In the genomic region with DNA sequence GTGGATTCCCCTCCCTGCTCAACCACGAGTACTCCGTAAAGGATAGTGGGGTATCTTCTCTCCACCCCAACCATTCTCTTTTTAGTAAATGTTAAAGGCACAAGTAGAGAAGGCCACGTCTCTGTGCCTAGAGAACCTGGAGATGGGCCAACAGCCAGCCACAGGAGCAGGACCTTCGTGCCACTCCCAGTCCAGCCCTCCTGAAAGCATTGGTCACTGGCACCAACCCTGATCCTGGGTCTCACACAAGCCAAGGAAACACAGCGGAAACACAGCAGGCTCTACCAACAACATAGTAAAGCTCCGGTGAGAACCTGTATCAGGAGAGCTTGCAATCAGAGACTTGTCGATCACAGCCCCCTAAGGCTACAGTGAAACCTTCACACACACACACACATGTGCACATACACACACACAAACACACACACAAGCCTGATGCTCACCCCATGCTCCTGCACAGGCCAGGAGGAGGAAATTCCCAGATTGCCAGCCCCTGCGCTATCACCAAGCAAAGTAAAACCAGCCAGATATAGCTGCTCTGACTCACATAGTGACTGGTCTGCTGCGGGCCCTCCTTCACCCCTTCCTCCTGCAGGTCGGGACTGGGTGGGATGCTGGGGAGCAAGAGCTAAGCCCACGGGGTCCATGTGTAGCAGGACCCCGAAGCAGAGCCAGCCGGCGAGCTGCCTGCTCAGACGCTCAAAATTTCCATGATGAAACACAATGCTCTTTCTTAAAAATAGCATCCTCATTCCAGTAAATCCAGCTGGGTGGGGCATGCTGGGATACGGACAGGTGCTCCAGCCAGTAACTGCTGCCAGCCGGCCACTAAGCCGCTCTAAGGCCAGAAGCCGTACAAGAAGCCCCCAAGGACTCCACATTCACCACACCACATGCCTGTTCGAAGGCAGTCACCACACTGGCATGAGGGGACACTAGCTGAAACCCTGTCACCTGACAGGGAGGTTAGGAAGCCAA, we compare ENCODE assay signal across 13 mouse cellular contexts. TPM values are rescaled to one million over a fixed set of nuclear protein-coding genes. Genes with fewer than 3 reads are reported as not detected.
DNase-seq lines count a peak whose midpoint lies in the region; ATAC-seq and TF ChIP-seq lines count a peak whose summit lies in the region.
"Had no signal": no experiment of that assay in that cellular context is flagged by ENCODE, and none has a peak within 500 bp of the region (broad histone marks: within the 10 kb centered on the region; RNA-seq: fewer than 3 reads in every experiment).

No protein-coding gene starts in this region.

- H3K9ac ChIP-seq in midbrain, embryonic 11.5 days (ENCODE audit: low read length), result no peak overlapping the region; the same call in 1 of the 2 replicates
- H3K9ac ChIP-seq in midbrain, embryonic 16.5 days (ENCODE audit: low read depth, low read length), result 0 out of 2 replicates have a peak overlapping the region, but pooled peaks have one; percentile 20
- H3K9ac ChIP-seq: neural tube, embryonic 12.5 days had no signal

- H3K27ac ChIP-seq in midbrain, embryonic 10.5 days (replicated peaks), result 0 out of 2 replicates have a peak overlapping the region, but pooled peaks have one; percentile 10
- H3K27ac ChIP-seq in midbrain, embryonic 11.5 days (ENCODE audit: low read depth, low read length), result no peak overlapping the region
- peak overlapping the region; percentile 79 for H3K27ac ChIP-seq in cortical plate, adult 2 months (ENCODE audit: insufficient read depth, low read length)
- 0 out of 2 replicates have a peak overlapping the region, but pooled peaks have one; percentile 11 for H3K27ac ChIP-seq in midbrain, embryonic 16.5 days (ENCODE audit: low read length)
- H3K27ac ChIP-seq: neural tube, embryonic 12.5 days had no signal

- H3K4me3 ChIP-seq in midbrain, embryonic 10.5 days, result no peak overlapping the region
- no peak overlapping the region for H3K4me3 ChIP-seq in midbrain, embryonic 11.5 days (ENCODE audit: low read depth, low read length)
- H3K4me3 ChIP-seq in cortical plate, adult 2 months (ENCODE audit: insufficient read depth, low read length), result peak overlapping the region; percentile 33
- no peak overlapping the region for H3K4me3 ChIP-seq in midbrain, embryonic 16.5 days (ENCODE audit: low read depth, low read length)
- H3K4me3 ChIP-seq: erythroblast, embryonic 14.5 days; neural tube, embryonic 12.5 days had no signal

- H3K4me1 ChIP-seq in midbrain, embryonic 10.5 days, result peaks cover 23% of the 10 kb centered on the region
- no peaks in the 10 kb centered on the region for H3K4me1 ChIP-seq in midbrain, embryonic 11.5 days (ENCODE audit: control insufficient read depth, insufficient read depth, low read length)
- H3K4me1 ChIP-seq in cortical plate, adult 2 months (ENCODE audit: control insufficient read depth, insufficient read depth, low read length), result peaks cover 7% of the 10 kb centered on the region
- H3K4me1 ChIP-seq in midbrain, embryonic 16.5 days (ENCODE audit: control insufficient read depth, insufficient read depth, low read length), result peaks cover 10% of the 10 kb centered on the region

- no peaks in the 10 kb centered on the region for H3K27me3 ChIP-seq in midbrain, embryonic 10.5 days (ENCODE audit: low read depth, poor library complexity, severe bottlenecking)
- no peaks in the 10 kb centered on the region for H3K27me3 ChIP-seq in midbrain, embryonic 11.5 days (ENCODE audit: control insufficient read depth, insufficient read depth, low read length)
- no peaks in the 10 kb centered on the region for H3K27me3 ChIP-seq in midbrain, embryonic 16.5 days (ENCODE audit: control insufficient read depth, insufficient read depth, low read depth, low read length)
- H3K27me3 ChIP-seq: neural tube, embryonic 12.5 days had no signal

- DNase-seq in frontal cortex, postnatal 10 days (ENCODE audit: low spot score in 2 of 2), result no peak
- DNase-seq in midbrain, embryonic 10.5 days (ENCODE audit: low spot score), result no peak
- no peak for DNase-seq in midbrain, embryonic 11.5 days (ENCODE audit: low spot score, missing footprints)
- DNase-seq in layer of hippocampus, adult 9-10 months (ENCODE audit: low spot score), result no peak

- no peak for TF ChIP-seq CTCF in cortical plate, adult 2 months (IDR thresholded peaks at IDR 0.05; ENCODE audit: extremely low read depth, insufficient read depth, low read length)

- 89% methylated on average over 20 of the region's 20 CpGs for WGBS in midbrain, embryonic 10.5 days
- WGBS in midbrain, embryonic 11.5 days, result 83% methylated on average over 20 of the region's 20 CpGs
- 75% methylated on average over 20 of the region's 20 CpGs for WGBS in midbrain, embryonic 16.5 days

- ATAC-seq in frontal cortex, adult (ENCODE audit: low TSS enrichment), result peak; percentile 71
- ATAC-seq in midbrain, embryonic 11.5 days (ENCODE audit: low FRiP score), result no peak
- peak; percentile 7; the same call in 1 of the 2 replicates for ATAC-seq in midbrain, embryonic 16.5 days
- ATAC-seq in megakaryocyte-erythroid progenitor cell, adult 5-6 weeks (replicated peaks; ENCODE audit: low FRiP score, low TSS enrichment, poor library complexity, severe bottlenecking), result no peak
- ATAC-seq: inflammation-experienced regulatory T-cells, adult 6 months had no signal

- H3K4me2 ChIP-seq in midbrain, embryonic 11.5 days, result no peak overlapping the region
- no peak overlapping the region for H3K4me2 ChIP-seq in midbrain, embryonic 16.5 days (ENCODE audit: low read length)
- H3K4me2 ChIP-seq: neural tube, embryonic 12.5 days had no signal

- TF ChIP-seq POLR2A in cortical plate, adult 2 months (IDR thresholded peaks at IDR 0.05; ENCODE audit: extremely low read depth, insufficient read depth, low read length), result no peak

- peaks cover 15% of the 10 kb centered on the region for H3K36me3 ChIP-seq in midbrain, embryonic 10.5 days
- no peaks in the 10 kb centered on the region for H3K36me3 ChIP-seq in midbrain, embryonic 11.5 days (ENCODE audit: control insufficient read depth, insufficient read depth, low read length)
- H3K36me3 ChIP-seq in midbrain, embryonic 16.5 days (ENCODE audit: control insufficient read depth, insufficient read depth, low read length), result peaks cover 6% of the 10 kb centered on the region

- no peaks in the 10 kb centered on the region for H3K9me3 ChIP-seq in midbrain, embryonic 10.5 days (replicated peaks)
- no peaks in the 10 kb centered on the region for H3K9me3 ChIP-seq in midbrain, embryonic 11.5 days (ENCODE audit: control insufficient read depth, low read length)
- no peaks in the 10 kb centered on the region for H3K9me3 ChIP-seq in midbrain, embryonic 16.5 days (replicated peaks; ENCODE audit: control insufficient read depth, low read length, poor library complexity, severe bottlenecking)
- H3K9me3 ChIP-seq: neural tube, embryonic 12.5 days had no signal

RNA-seq across cellular contexts. Expression of a gene that starts 29.7 kb away (rescaled TPM):
- polyA plus RNA-seq in midbrain, embryonic 10.5 days (2016; fragmentation: Nextera tagmentation; extraction: Ambion mirVana), result 15.5 and 23.0 TPM in 2 replicates
- polyA plus RNA-seq in midbrain, embryonic 11.5 days (2014; fragmentation: Nextera tagmentation; extraction: Ambion mirVana), result 14.6 and 16.8 TPM in 2 replicates
- 272 and 279 TPM in 2 replicates for polyA plus RNA-seq in cortical plate, adult 2 months (2012; rRNA removed)
- polyA plus RNA-seq in midbrain, embryonic 16.5 days (2015; fragmentation: Nextera tagmentation; extraction: Ambion mirVana), result 88.4 and 97.1 TPM in 2 replicates
- 0.37 TPM in 1 of 2 replicates, not detected in the other for total RNA-seq in megakaryocyte-erythroid progenitor cell, adult 5-6 weeks (2014; fragmentation: Nextera tagmentation)
- 0.23 TPM in 1 of 2 replicates, not detected in the other for total RNA-seq in megakaryocyte-erythroid progenitor cell, adult 5-6 weeks (2017)

RNA-seq across cellular contexts. Expression of a gene that starts 55.3 kb away (rescaled TPM):
- polyA plus RNA-seq in midbrain, embryonic 10.5 days (2016; fragmentation: Nextera tagmentation; extraction: Ambion mirVana), result 53.9 and 74.3 TPM in 2 replicates
- 33.9 and 37.2 TPM in 2 replicates for polyA plus RNA-seq in midbrain, embryonic 11.5 days (2014; fragmentation: Nextera tagmentation; extraction: Ambion mirVana)
- polyA plus RNA-seq in cortical plate, adult 2 months (2012; rRNA removed), result 0.06 TPM in 2 replicates
- polyA plus RNA-seq in midbrain, embryonic 16.5 days (2015; fragmentation: Nextera tagmentation; extraction: Ambion mirVana), result 0.84 and 1.9 TPM in 2 replicates
- total RNA-seq in megakaryocyte-erythroid progenitor cell, adult 5-6 weeks (2014; fragmentation: Nextera tagmentation), result not detected in 2 replicates
- total RNA-seq in megakaryocyte-erythroid progenitor cell, adult 5-6 weeks (2017), result not detected in 2 replicates
- polyA plus RNA-seq: lung, embryonic 16.5 days; spleen, adult 2 months had no signal

Comparison
In these comparisons a context has a peak if more than half of its experiments do, and no peak if none do; other contexts are left out.
1. ATAC-seq: peak in frontal cortex, adult (single experiment) and midbrain, embryonic 16.5 days (single experiment); none in midbrain, embryonic 11.5 days (single experiment) and megakaryocyte-erythroid progenitor cell, adult 5-6 weeks (single experiment).
2. RNA of a gene that starts 55.3 kb away (polyA plus RNA-seq): 53.9 to 74.3 TPM in midbrain, embryonic 10.5 days and 33.9 to 37.2 TPM in midbrain, embryonic 11.5 days; 0.84 to 1.9 TPM in midbrain, embryonic 16.5 days and 0.06 TPM in cortical plate, adult 2 months; every median in the first group is over 10 times any median in the second.